In genomic region chr3:11212921-11213648, GRCm38 (mm10) we compare ENCODE assay signal across 8 mouse cellular contexts.
DNase-seq lines count a peak whose midpoint lies in the region; ATAC-seq and TF ChIP-seq lines count a peak whose summit lies in the region.
"Not testable (repeated sequence)": the region's sequence is repeated elsewhere in the genome, so short reads cannot be mapped to it uniquely, and the experiment has no call there.

No protein-coding gene starts in this region.

- H3K4me2 ChIP-seq in forebrain, embryonic 12.5 days, result peak overlapping the region; percentile 6; the same call in 1 of the 2 replicates
- H3K4me2 ChIP-seq in heart, embryonic 15.5 days, result peak overlapping the region; percentile 50
- H3K4me2 ChIP-seq in intestine, embryonic 15.5 days (replicated peaks), result peak overlapping the region; percentile 24; the same call in 1 of the 2 replicates
- H3K4me2 ChIP-seq in limb, embryonic 15.5 days, result not testable (repeated sequence)
- peak overlapping the region; percentile 22 for H3K4me2 ChIP-seq in midbrain, embryonic 15.5 days
- H3K4me2 ChIP-seq in stomach, embryonic 15.5 days, result 0 out of 2 replicates have a peak overlapping the region, but pooled peaks have one; percentile 8

- 0 out of 2 replicates have a peak, but pooled peaks have one; percentile 12 for TF ChIP-seq CTCF in E14TG2a.4 (conservative IDR thresholded peaks at IDR 0.05; ENCODE audit: low read length)

- peak; percentile 12 for DNase-seq in embryo, embryonic 10 days (ENCODE audit: low spot score)

- ATAC-seq in forebrain, embryonic 12.5 days (ENCODE audit: low FRiP score); heart, embryonic 15.5 days (replicated peaks; ENCODE audit: insufficient number of reproducible peaks, insufficient read depth, low FRiP score, low read depth); intestine, embryonic 15.5 days; limb, embryonic 15.5 days (ENCODE audit: insufficient number of reproducible peaks, low FRiP score, low TSS enrichment, low read depth); midbrain, embryonic 15.5 days (replicated peaks); stomach, embryonic 15.5 days (ENCODE audit: insufficient read depth, low FRiP score, low read depth): not testable (repeated sequence)

- 33% methylated on average over 9 of the region's 9 CpGs for whole genome bisulfite sequencing in forebrain, embryonic 12.5 days
- 30% methylated on average over 9 of the region's 9 CpGs for WGBS in heart, embryonic 15.5 days
- WGBS in intestine, embryonic 15.5 days, result 22% methylated on average over 9 of the region's 9 CpGs
- 36% methylated on average over 9 of the region's 9 CpGs for WGBS in limb, embryonic 15.5 days
- 35% methylated on average over 9 of the region's 9 CpGs for WGBS in midbrain, embryonic 15.5 days
- WGBS in stomach, embryonic 15.5 days, result 34% methylated on average over 9 of the region's 9 CpGs

- not testable (repeated sequence) for H3K9ac ChIP-seq in forebrain, embryonic 12.5 days; heart, embryonic 15.5 days; intestine, embryonic 15.5 days; midbrain, embryonic 15.5 days; stomach, embryonic 15.5 days
- 0 out of 2 replicates have a peak overlapping the region, but pooled peaks have one; percentile 5 for H3K9ac ChIP-seq in limb, embryonic 15.5 days

- H3K36me3 ChIP-seq in E14TG2a.4 (ENCODE audit: insufficient read depth, low read length); forebrain, embryonic 12.5 days (replicated peaks); heart, embryonic 15.5 days; intestine, embryonic 15.5 days; limb, embryonic 15.5 days; midbrain, embryonic 15.5 days (replicated peaks); stomach, embryonic 15.5 days: not testable (repeated sequence)

- H3K4me1 ChIP-seq in E14TG2a.4 (replicated peaks; ENCODE audit: low read depth, low read length), result peaks cover 30% of the 10 kb centered on the region
- H3K4me1 ChIP-seq in forebrain, embryonic 12.5 days; heart, embryonic 15.5 days (replicated peaks); intestine, embryonic 15.5 days (replicated peaks); limb, embryonic 15.5 days; midbrain, embryonic 15.5 days; stomach, embryonic 15.5 days: not testable (repeated sequence)

- not testable (repeated sequence) for H3K27me3 ChIP-seq in E14TG2a.4 (ENCODE audit: insufficient read depth, low read length); forebrain, embryonic 12.5 days; heart, embryonic 15.5 days; intestine, embryonic 15.5 days (replicated peaks); limb, embryonic 15.5 days; midbrain, embryonic 15.5 days (replicated peaks); stomach, embryonic 15.5 days (replicated peaks)

- not testable (repeated sequence) for H3K27ac ChIP-seq in forebrain, embryonic 12.5 days; heart, embryonic 15.5 days; intestine, embryonic 15.5 days; limb, embryonic 15.5 days; midbrain, embryonic 15.5 days; stomach, embryonic 15.5 days

- peak overlapping the region; percentile 72 for H3K4me3 ChIP-seq in E14TG2a.4 (replicated peaks; ENCODE audit: low read length)
- H3K4me3 ChIP-seq in forebrain, embryonic 12.5 days (replicated peaks); intestine, embryonic 15.5 days (replicated peaks); limb, embryonic 15.5 days; stomach, embryonic 15.5 days (replicated peaks): not testable (repeated sequence)
- peak overlapping the region; percentile 28 for H3K4me3 ChIP-seq in heart, embryonic 15.5 days
- peak overlapping the region; percentile 6; the same call in 1 of the 2 replicates for H3K4me3 ChIP-seq in midbrain, embryonic 15.5 days

- not testable (repeated sequence) for H3K9me3 ChIP-seq in E14TG2a.4 (ENCODE audit: low read length); forebrain, embryonic 12.5 days; heart, embryonic 15.5 days (replicated peaks); intestine, embryonic 15.5 days; limb, embryonic 15.5 days; midbrain, embryonic 15.5 days; stomach, embryonic 15.5 days
